Mouse (Mus musculus) erythroblast, adult 5-6 weeks (primary cell): ENCODE measurements around the gene Trdmt1. TPM values are rescaled to one million over a fixed set of nuclear protein-coding genes. Genes with fewer than 3 reads are reported as not detected.

Source experiments
- ATAC-seq: replicated peaks from 2 replicates; pipeline ENCODE4 v1.8.0; 2016; ENCODE audit warnings: moderate number of reproducible peaks, mild to moderate bottlenecking, moderate TSS enrichment, inconsistent platforms; ENCODE audit not compliant: poor library complexity, low FRiP score, severe bottlenecking
- total RNA-seq, 2 experiments: library from RNA; stranded (forward) in 1 of 2; stranded (reverse) in 1 of 2; fragments of 150-400 nt in 1 of 2; fragments of 200-764, 138-1000 nt in 1 of 2; gene quantifications; 2 replicates each; pipeline versions ENCODE4 v1.2.3 to v1.2.4; 2015 to 2017; ENCODE audit warnings: low replicate concordance in 2 of 2

The Trdmt1 gene
- total RNA-seq, 2 experiments from 2014 or later = 3.8 to 9.2 TPM

DNA sequence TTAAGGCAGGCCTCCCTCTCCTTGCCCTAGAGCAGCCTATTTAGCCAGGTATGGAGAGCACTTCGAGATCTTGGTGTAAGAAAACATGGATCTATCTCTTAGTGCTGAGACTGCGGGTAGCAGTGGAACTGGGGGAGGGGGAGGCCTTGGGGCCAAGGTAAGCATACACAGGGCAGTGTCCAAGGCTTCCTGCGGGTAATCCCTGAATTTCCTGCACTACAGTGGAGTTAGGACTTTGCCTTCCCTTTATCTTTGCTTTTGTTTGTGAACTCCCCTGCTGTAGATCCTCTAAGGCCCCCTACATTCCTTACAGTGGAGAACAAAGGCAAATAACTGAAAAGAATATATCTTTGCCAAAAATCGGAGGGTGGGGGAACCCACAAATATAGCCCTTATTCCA, 29.5 kb downstream of the Trdmt1 start:
- no peak for ATAC-seq

DNA sequence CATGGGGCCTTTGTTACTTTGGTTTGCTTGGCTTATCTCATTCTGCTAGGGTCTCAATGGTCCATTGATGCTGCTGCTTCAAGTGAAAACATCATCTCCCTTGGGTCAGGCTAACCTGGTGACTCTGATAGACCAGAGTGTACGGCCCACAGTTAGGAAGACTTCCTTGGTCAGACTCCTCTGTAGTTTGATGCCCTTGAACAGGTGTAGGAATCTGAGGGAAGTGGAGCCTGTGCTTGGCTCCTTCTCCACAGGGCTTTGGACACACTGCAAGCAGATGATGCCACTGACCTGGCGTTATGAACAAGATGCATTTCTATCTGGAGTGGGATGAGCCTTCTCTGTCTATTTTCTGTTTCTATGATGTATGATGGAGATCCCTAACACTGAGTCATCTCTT, 41.8 kb downstream of the Trdmt1 start:
- no peak for ATAC-seq

DNA sequence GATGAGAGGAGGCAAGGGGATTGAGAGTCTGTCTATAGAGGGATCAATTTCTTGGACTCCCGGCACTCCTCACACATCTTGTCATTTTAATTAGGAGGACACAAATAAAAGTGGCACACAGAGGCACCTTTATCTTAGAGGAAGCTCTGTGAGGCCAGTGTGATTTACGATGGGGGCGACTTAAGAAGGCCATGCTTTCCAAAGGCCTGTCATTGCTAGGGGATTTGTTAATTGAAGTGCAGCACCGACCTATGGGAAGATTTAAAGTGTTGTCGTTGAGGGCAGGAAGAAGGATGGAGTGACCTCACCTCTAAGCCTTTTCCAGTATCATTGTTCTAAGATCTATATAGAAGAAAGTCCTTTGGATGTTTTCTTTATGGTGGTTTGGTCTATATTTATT, 42.9 kb downstream of the Trdmt1 start:
- ATAC-seq = no peak

DNA sequence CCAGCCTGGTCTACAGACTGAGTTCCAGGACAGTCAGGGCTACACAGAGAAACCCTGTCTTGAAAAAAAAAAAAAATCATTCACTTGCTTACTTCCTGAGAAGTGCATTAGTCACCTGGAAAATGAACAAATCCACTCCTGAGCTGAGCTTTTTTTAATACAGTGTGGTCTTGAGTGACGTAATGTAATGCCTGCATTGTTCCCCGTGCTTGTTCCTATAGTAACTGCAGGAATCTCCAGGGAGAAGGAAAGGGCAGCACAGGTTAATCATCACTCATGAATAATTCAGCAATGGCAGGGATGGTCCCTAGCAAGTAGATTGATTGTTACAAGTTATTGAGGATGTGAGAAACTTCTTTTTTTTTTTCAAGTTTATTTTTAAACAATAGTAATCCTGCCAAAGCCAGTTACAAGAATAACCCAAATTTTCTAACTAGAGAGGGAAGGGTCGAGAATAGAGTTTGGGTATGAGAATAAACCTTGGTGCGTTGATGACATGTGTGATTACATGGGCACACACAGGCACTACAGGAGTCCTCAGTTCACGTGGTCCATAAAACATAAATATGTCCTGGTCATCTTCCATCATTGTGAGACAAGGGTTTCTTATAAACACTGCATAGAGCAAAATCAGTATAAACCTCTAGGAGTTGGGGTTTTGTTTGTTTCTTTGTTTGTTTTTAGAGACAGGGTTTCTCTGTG, 44.0 kb downstream of the Trdmt1 start:
- no peak for ATAC-seq

DNA sequence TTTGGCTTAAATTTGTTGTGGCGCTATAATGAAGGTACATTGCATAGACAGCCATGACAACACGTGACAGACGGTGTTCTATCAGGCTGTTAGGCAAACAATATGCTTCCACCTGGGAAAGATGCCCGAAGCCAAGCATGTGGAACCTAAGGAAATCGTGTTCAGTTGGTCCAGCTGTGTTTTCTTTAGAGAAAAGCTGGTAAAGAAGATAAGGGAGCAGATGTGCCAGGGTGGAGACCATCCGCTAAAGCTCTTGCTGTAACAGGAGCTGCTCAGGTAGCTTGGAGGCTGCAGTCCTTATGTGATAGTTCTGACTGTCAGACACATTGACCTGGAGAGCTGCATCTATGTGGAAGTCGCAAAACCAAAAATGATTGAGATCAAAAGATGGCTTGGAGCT, 45.3 kb downstream of the Trdmt1 start:
- no peak for ATAC-seq

DNA sequence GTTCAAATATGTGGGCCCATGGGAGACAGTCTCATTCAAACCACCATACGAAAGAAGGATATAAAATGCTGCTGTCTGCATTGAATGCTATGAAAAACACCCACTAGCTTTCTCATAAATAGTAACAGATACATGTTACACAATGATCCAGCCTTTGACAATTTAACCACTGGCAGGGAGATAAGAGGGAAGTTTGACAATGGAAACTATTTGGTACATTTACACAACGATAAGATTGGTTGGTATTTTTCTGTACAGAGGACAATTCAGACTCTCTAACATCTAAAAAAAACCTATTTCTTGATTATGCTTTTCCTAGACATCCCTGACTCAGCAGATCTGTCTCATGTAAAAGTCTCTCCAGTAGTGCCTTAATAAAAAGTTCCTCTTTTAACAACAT, 48.4 kb downstream of the Trdmt1 start:
- ATAC-seq = no peak

DNA sequence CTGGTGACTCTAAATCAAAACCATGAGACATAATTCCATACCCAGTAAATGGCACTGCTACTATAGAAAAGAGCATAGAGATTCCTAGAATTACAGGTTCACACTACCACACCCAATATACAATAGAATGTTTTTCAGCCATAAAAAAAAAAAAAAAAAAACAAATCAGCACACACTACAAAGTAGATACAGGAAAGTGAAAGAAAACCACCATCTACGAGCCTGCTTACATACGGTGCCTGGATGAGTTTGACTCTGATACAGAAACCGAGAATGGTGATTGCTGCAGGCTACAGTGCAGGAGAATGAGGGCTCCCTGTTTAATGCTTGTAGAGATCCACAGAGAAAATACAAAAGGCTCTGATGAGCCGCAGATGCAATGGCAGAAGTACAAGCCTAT, 51.5 kb downstream of the Trdmt1 start:
- ATAC-seq = no peak

DNA sequence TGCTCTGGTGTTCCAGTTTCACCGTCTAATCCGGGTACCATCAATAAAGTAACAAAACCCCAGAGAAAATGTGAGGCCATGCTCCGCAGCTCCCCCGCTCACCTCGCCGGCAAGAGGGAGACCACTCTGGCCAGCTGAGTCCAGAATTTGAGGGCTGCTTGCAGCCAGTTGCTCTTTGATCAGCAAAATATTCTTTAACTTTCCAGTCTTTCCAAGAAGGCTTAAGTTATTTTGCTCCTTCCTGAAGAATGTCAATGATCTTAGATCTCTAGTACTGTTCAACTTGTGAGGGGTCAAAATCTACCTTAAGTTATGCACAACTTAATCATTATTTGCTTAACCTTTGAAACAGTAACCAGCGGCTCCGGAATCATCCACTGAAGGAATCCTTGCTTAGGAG, 52.7 kb downstream of the Trdmt1 start, which contains the start of gene Cubn:
Gene Cubn, minus strand, starts transcription at position 80 of the 400 bp plus-strand sequence.
- ATAC-seq = no peak

DNA sequence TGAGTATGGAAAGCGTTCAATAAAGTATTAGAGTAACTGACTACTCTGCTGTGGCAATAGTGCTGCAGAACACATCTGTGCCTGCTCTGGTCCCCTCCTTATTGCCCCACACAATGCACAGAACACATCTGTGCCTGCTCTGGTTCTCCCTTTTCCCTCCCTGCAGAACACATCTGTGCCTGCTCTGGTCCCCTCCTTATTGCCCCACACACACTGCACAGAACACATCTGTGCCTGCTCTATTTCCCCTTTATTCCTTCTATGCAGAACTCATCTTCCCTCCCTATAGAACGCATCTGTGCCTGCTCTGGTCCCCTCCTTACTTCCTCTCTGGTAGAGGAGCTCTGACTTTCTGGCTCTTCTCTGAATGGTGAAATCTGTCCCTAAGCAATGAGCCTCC, 54.0 kb downstream of the Trdmt1 start:
- ATAC-seq = no peak

DNA sequence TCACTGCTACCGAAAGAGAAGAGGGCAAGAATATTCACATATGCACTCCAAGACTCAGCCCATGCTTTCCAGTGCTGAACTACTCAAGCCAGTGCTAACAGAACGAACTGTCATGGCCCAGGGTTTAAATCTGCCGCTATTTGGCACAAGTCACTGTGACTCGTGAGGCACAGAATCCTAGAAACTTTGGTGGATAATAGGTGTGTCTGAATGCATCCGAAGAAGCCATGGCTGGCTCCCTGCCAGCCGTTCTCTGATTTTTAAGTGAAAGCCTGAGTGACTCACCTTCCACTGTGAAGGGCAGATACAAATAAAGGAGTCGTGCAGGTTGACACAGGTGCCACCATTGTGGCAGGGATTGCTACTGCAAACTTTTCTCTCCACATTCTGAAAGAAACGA, 58.0 kb downstream of the Trdmt1 start:
- no peak for ATAC-seq

DNA sequence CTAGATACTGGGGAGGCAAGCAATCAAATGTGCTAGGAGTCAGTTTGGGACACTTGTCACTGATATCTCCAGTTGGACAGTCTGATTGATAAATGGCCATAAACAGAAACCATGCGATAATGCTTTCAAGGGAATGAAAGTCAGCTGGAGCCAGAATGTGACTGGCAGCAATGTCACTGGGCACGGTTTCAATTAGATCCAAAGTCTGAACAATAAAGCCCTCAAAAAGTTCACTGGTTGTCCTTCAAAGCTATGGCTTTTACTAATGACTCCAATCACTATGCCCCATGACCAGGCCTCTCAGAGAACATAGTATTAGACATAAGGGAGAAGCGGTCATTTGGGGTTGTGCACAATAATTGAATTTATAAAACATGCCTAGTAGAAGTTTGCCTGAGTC, 59.9 kb downstream of the Trdmt1 start:
- no peak for ATAC-seq

DNA sequence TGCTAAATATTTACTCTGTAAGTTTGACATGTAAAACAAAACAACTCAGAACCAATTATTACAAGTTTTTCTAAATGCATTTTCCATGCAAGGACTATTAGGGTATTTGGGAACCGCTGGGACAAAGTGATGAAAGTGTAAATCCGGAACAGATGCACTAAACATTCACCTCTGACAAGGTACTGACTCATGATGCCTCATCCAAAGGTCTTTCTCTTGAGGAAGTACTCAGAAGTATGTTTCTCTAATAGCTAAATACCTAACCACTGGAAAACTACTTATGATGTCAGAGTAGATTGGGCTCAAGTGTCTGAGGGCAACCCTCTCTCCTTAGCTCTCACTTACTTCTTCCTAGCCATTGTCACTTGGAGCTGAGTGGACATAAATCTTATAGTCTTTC, 63.7 kb downstream of the Trdmt1 start:
- ATAC-seq = no peak

DNA sequence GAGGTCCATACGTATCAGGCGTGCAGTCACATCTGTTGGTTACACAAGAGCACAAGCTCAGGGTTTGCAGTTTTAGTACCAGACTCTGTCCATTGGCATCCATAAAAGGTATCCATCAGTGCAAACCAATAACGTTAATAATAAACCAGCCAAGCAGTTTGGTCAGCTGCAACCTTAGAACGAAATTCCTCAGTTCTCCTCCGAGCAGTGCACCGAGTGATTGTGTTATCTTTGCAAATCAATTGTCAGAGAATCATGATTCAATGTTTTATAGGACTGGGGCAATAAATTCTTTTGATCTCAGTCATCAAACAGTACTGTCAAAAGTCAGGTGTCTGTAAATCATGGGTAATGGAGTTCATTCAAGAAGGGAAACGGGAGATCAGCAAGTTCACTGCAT, 65.3 kb downstream of the Trdmt1 start:
- ATAC-seq = no peak

DNA sequence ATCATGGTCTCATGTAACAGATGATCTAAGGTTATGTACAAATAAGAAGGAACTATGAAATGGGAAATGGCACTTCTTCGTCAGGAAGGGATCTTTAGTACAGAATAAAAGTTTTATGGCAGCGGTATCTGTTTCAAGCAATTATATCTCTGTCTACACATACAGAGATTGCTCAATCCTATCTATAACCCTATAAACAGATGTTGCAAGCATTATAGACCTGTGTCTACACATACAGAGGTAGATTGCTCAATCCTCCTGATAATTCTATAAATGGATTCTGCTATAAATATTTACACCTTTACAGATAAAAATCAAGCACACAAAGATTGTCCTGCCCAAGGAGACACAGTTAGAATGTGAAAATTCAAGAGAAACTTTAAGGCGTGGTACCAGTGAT, 74.4 kb downstream of the Trdmt1 start:
- ATAC-seq = no peak

DNA sequence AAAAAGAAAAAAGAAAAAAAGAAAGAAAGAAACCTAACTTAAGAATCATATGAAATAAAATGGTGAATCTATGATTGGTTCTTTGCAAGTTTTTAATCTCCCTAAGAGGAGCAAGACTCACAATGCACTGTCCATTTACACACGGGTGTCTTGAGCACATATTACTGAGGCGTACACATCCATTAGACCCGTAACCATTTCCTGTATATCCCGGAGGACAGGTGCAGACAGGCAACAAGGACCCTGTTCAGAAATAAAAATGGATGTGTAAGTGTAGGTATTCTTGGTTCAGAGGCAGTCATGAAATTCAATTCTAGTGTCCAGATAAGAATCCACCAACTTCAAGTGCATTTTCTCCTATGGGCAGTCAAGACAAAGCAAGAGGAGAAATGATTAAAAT, 74.8 kb downstream of the Trdmt1 start:
- ATAC-seq = no peak

DNA sequence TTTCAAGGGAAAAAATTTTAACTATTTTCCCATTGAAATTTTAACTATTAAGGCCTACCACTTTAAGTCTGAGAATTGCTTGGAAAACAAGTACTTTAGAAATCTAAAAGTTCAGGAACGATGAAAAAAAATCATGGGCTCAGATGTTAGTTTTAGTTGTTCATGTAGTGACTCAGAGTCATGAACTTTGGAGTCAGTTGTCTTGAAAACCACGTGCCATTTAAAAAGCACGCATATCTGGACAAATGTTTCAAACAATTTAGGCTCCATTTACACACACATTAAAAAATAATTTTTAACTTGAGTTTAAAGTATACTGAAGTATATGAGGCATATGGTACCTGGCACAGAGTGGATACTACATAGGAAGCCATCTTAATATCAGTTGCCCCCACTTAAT, 77.8 kb downstream of the Trdmt1 start:
- no peak for ATAC-seq

Other genes starting within 250 kb of the Trdmt1 start
- not detected in 2 replicates for gene Cubn, start 52.9 kb downstream of the Trdmt1 start, total RNA-seq (2015; ENCODE audit: low replicate concordance)
- gene Cubn, start 52.9 kb downstream of the Trdmt1 start, total RNA-seq (2017; ENCODE audit: low replicate concordance) = not detected in 2 replicates
- 309 and 388 TPM in 2 replicates for gene Vim, start 29.3 kb upstream of the Trdmt1 start, total RNA-seq (2015; ENCODE audit: low replicate concordance)
- gene Vim, start 29.3 kb upstream of the Trdmt1 start, total RNA-seq (2017; ENCODE audit: low replicate concordance) = 216 and 250 TPM in 2 replicates
- 0.21 and 2.7 TPM in 2 replicates for gene St8sia6, start 249.4 kb upstream of the Trdmt1 start, total RNA-seq (2015; ENCODE audit: low replicate concordance)
- 0.17 and 0.56 TPM in 2 replicates for gene St8sia6, start 249.4 kb upstream of the Trdmt1 start, total RNA-seq (2017; ENCODE audit: low replicate concordance)